9 mouse cellular contexts compared by ENCODE assay signal in genomic region chr11:76709625-76710452, GRCm38 (mm10). TPM values are rescaled to one million over a fixed set of nuclear protein-coding genes. Genes with fewer than 3 reads are reported as not detected.
DNase-seq lines count a peak whose midpoint lies in the region; ATAC-seq and TF ChIP-seq lines count a peak whose summit lies in the region.
"Had no signal": no experiment of that assay in that cellular context is flagged by ENCODE, and none has a peak within 500 bp of the region (broad histone marks: within the 10 kb centered on the region; RNA-seq: fewer than 3 reads in every experiment).

No protein-coding gene starts in this region.

- intact Hi-C loops in gastrocnemius, postnatal 14 days (cut with DNase I; ENCODE audit: low total_unique reads): no loop called here
- intact Hi-C loops in left cerebral cortex, postnatal 10 days (cut with DNase I): no loop called here

- H3K9me3 ChIP-seq in kidney, postnatal 0 days (replicated peaks; ENCODE audit: low read length): no peaks in the 10 kb centered on the region
- H3K9me3 ChIP-seq in midbrain, postnatal 0 days (ENCODE audit: low read length): no peaks in the 10 kb centered on the region

- no peaks in the 10 kb centered on the region for H3K36me3 ChIP-seq in kidney, postnatal 0 days (ENCODE audit: insufficient read depth, low read length)
- H3K36me3 ChIP-seq in midbrain, postnatal 0 days (ENCODE audit: insufficient read depth, low read length): no peaks in the 10 kb centered on the region

- H3K9ac ChIP-seq in kidney, postnatal 0 days (ENCODE audit: low read depth, low read length): no peak overlapping the region
- no peak overlapping the region for H3K9ac ChIP-seq in midbrain, postnatal 0 days (replicated peaks; ENCODE audit: low read length, poor library complexity, severe bottlenecking)

- H3K4me1 ChIP-seq in kidney, postnatal 0 days (replicated peaks; ENCODE audit: insufficient read depth, low read length): peaks cover 8% of the 10 kb centered on the region; the same call in 1 of the 2 replicates
- H3K4me1 ChIP-seq in midbrain, postnatal 0 days (ENCODE audit: insufficient read depth, low read length): no peaks in the 10 kb centered on the region

- H3K27ac ChIP-seq in kidney, postnatal 0 days: 0 out of 2 replicates have a peak overlapping the region, but pooled peaks have one; percentile 25
- H3K27ac ChIP-seq in midbrain, postnatal 0 days (ENCODE audit: low read depth, low read length): no peak overlapping the region

- no peak; the same call in 1 of the 2 replicates for ATAC-seq in kidney, postnatal 0 days (replicated peaks; ENCODE audit: low FRiP score, low read depth)
- ATAC-seq in midbrain, postnatal 0 days (ENCODE audit: low FRiP score): no peak

- 40% methylated on average over 14 of the region's 17 CpGs for WGBS in kidney, postnatal 0 days
- 29% methylated on average over 11 of the region's 17 CpGs for WGBS in midbrain, postnatal 0 days

- H3K27me3 ChIP-seq in kidney, postnatal 0 days (ENCODE audit: insufficient read depth, low read length): no peaks in the 10 kb centered on the region
- no peaks in the 10 kb centered on the region for H3K27me3 ChIP-seq in midbrain, postnatal 0 days (ENCODE audit: insufficient read depth, low read length)

- peak; percentile 92 for DNase-seq in MN1 (ENCODE audit: low spot score)
- peak; percentile 57 to 76 for DNase-seq in adrenal gland, adult (ENCODE audit: inconsistent age in 2 of 2, low spot score in 1 of 2)
- DNase-seq in gastrocnemius, postnatal 14 days: peak; percentile 54
- peak; percentile 63 for DNase-seq in kidney, postnatal 0 days (ENCODE audit: low spot score)
- peak; percentile 32 for DNase-seq in midbrain, postnatal 0 days (ENCODE audit: low spot score)
- DNase-seq in layer of hippocampus, postnatal 10 days (ENCODE audit: low spot score in 2 of 2): no peak
- no peak for DNase-seq in T-cell, adult 2 months (ENCODE audit: low spot score)
- no peak for DNase-seq in left cerebral cortex, postnatal 10 days (ENCODE audit: extremely low spot score in 1 of 2, low spot score in 2 of 2)

- no peak overlapping the region for H3K4me2 ChIP-seq in kidney, postnatal 0 days (ENCODE audit: low read length)
- no peak overlapping the region for H3K4me2 ChIP-seq in midbrain, postnatal 0 days (ENCODE audit: low read depth, low read length, poor library complexity, severe bottlenecking)

- no peak overlapping the region for H3K4me3 ChIP-seq in kidney, postnatal 0 days (replicated peaks; ENCODE audit: low read depth, low read length)
- H3K4me3 ChIP-seq in midbrain, postnatal 0 days (ENCODE audit: low read depth, low read length): no peak overlapping the region

- TF ChIP-seq CTCF in kidney, postnatal 0 days (IDR thresholded peaks at IDR 0.05; ENCODE audit: low read depth): no peak
- no peak for TF ChIP-seq CTCF in midbrain, postnatal 0 days (IDR thresholded peaks at IDR 0.05)

RNA-seq across cellular contexts. Expression of gene Trarg1, which starts 30.2 kb away (rescaled TPM):
- 1 to 10 TPM; 1.4 TPM for total RNA-seq in gastrocnemius, postnatal 14 days (2021)
- 1.3 TPM in 2 replicates for polyA plus RNA-seq in kidney, postnatal 0 days (2015; fragmentation: Nextera tagmentation; extraction: Ambion mirVana)
- total RNA-seq in midbrain, postnatal 0 days (2014; rRNA removed): 0.27 and 0.76 TPM in 2 replicates
- 0.61 and 0.80 TPM in 2 replicates for polyA plus RNA-seq in midbrain, postnatal 0 days (2015; fragmentation: Nextera tagmentation; extraction: Ambion mirVana)
- total RNA-seq in layer of hippocampus, postnatal 10 days (2021): under 1 TPM; 0.60 to 0.62 TPM
- total RNA-seq in left cerebral cortex, postnatal 10 days (2021): 1 to 10 TPM in 1 of 2 experiments, under 1 TPM in 1; 0.91 to 1.0 TPM
- total RNA-seq: common myeloid progenitor, adult 5-6 weeks had no signal

RNA-seq across cellular contexts. Expression of gene Bhlha9, which starts 37.6 kb away (rescaled TPM):
- total RNA-seq in gastrocnemius, postnatal 14 days (2021): not detected
- polyA plus RNA-seq in kidney, postnatal 0 days (2015; fragmentation: Nextera tagmentation; extraction: Ambion mirVana): 0.16 TPM in 1 of 2 replicates, not detected in the other
- total RNA-seq in midbrain, postnatal 0 days (2014; rRNA removed): 2.8 and 4.9 TPM in 2 replicates
- 1.9 and 2.1 TPM in 2 replicates for polyA plus RNA-seq in midbrain, postnatal 0 days (2015; fragmentation: Nextera tagmentation; extraction: Ambion mirVana)
- total RNA-seq in layer of hippocampus, postnatal 10 days (2021): 1 to 10 TPM; 3.8 to 5.4 TPM
- 1 to 10 TPM; 4.1 to 4.8 TPM for total RNA-seq in left cerebral cortex, postnatal 10 days (2021)
- total RNA-seq: common myeloid progenitor, adult 5-6 weeks had no signal

RNA-seq across cellular contexts. Expression of gene Gosr1, which starts 53.5 kb away (rescaled TPM):
- total RNA-seq in gastrocnemius, postnatal 14 days (2021): 10 to 100 TPM; 20.1 to 21.8 TPM
- polyA plus RNA-seq in kidney, postnatal 0 days (2015; fragmentation: Nextera tagmentation; extraction: Ambion mirVana): 23.9 and 25.4 TPM in 2 replicates
- 30.3 and 30.5 TPM in 2 replicates for total RNA-seq in midbrain, postnatal 0 days (2014; rRNA removed)
- polyA plus RNA-seq in midbrain, postnatal 0 days (2015; fragmentation: Nextera tagmentation; extraction: Ambion mirVana): 23.4 and 26.2 TPM in 2 replicates
- 10 to 100 TPM; 35.6 to 43.9 TPM for total RNA-seq in layer of hippocampus, postnatal 10 days (2021)
- 10 to 100 TPM; 45.6 to 46.0 TPM for total RNA-seq in left cerebral cortex, postnatal 10 days (2021)

Comparison
In these comparisons a context has a peak if more than half of its experiments do, and no peak if none do; other contexts are left out.
1. DNase-seq: peak in MN1 (single experiment), adrenal gland, adult (2 of 2), gastrocnemius, postnatal 14 days (single experiment), kidney, postnatal 0 days (single experiment) and midbrain, postnatal 0 days (single experiment); none in layer of hippocampus, postnatal 10 days (0 of 2), T-cell, adult 2 months (single experiment) and left cerebral cortex, postnatal 10 days (0 of 2).